Mouse (Mus musculus) liver, embryonic 15.5 days (tissue): Measurements from ENCODE around the gene Lrch1. TPM values are rescaled to one million over a fixed set of nuclear protein-coding genes. Genes with fewer than 3 reads are reported as not detected.

Source experiments
- ATAC-seq: fragments of 200-750 bp; cut with Nextera tagmentation; 2 replicates; pipeline ENCODE4 v1.8.0; 2017; ENCODE audit warnings: moderate number of reproducible peaks, mild to moderate bottlenecking, moderate library complexity; ENCODE audit not compliant: insufficient read depth
- H3K27ac ChIP-seq: fragments of 300-500 bp; sonication (generic); replicated peaks from 2 replicates; pipeline ENCODE4 v1.5.1; 2015; ENCODE audit warnings: mild to moderate bottlenecking, inconsistent platforms
- H3K27me3 ChIP-seq: fragments of 300-500 bp; sonication (generic); 2 replicates; pipeline ENCODE4 v1.6.1; 2015; ENCODE audit warnings: mild to moderate bottlenecking, inconsistent platforms
- H3K36me3 ChIP-seq: fragments of 300-500 bp; sonication (generic); replicated peaks from 2 replicates; pipeline ENCODE4 v1.6.1; 2015; ENCODE audit warnings: moderate library complexity, mild to moderate bottlenecking, inconsistent platforms
- H3K4me1 ChIP-seq: fragments of 300-500 bp; sonication (generic); replicated peaks from 2 replicates; pipeline ENCODE4 v1.6.1; 2015; ENCODE audit warnings: inconsistent platforms
- H3K4me2 ChIP-seq: fragments of 300-500 bp; sonication (generic); 2 replicates; pipeline ENCODE4 v1.6.1; 2015; ENCODE audit warnings: moderate library complexity, mild to moderate bottlenecking, inconsistent platforms
- H3K4me3 ChIP-seq: fragments of 300-500 bp; sonication (generic); replicated peaks from 2 replicates; pipeline ENCODE4 v1.5.1; 2015; ENCODE audit warnings: mild to moderate bottlenecking, inconsistent platforms
- H3K9ac ChIP-seq: fragments of 300-500 bp; sonication (generic); 2 replicates; pipeline ENCODE4 v1.6.1; 2015; ENCODE audit warnings: moderate library complexity, mild to moderate bottlenecking, inconsistent platforms
- H3K9me3 ChIP-seq: fragments of 300-500 bp; sonication (generic); replicated peaks from 2 replicates; pipeline ENCODE4 v1.6.1; 2016; ENCODE audit warnings: inconsistent platforms
- WGBS: fragments of 180-500 bp; shearing (Covaris S2); methylation state at CpG from one replicate; pipeline ENCODE4 v1.1.7; 2015; ENCODE audit warnings: mixed read lengths; ENCODE audit not compliant: insufficient replicate concordance; 5-methylcytosine and 5-hydroxymethylcytosine counted together
- polyA plus RNA-seq: library from polyadenylated mRNA; unstranded; fragments of >200 nt; fragmentation: Nextera tagmentation; extraction: Ambion mirVana; gene quantifications from 2 replicates; pipeline ENCODE4 v1.2.1, GENCODE M21; 2015

Lrch1 gene
- polyA plus RNA-seq, 1 experiment from 2014 or later: 4.5 TPM

- Histone ChIP-seq H3K36me3 (peaks cover 47% of the 10 kb centered on the region), H3K9me3 (no peaks in the 10 kb centered on the region), H3K27ac (no peak overlapping the region), H3K4me2 (no peak overlapping the region), H3K9ac (no peak overlapping the region), H3K27me3 (no peaks in the 10 kb centered on the region), H3K4me3 (no peak overlapping the region), H3K4me1 (0 out of 2 replicates have a peak, but pooled peaks cover 2% of the 10 kb centered on the region)
- no peak for ATAC-seq
- 50% methylated on average over 1 of the region's 1 CpGs for WGBS
Observed at GRCm38 (mm10) chr14:74801961-74802360, 145.7 kb downstream of the Lrch1 start.

GRCm38 (mm10) chr14:74798063-74798890, 149.4 kb downstream of the Lrch1 start:
- Histone ChIP-seq H3K9ac (no peak overlapping the region), H3K4me1 (0 out of 2 replicates have a peak, but pooled peaks cover 2% of the 10 kb centered on the region), H3K27ac (no peak overlapping the region), H3K4me2 (no peak overlapping the region), H3K4me3 (no peak overlapping the region), H3K9me3 (no peaks in the 10 kb centered on the region), H3K36me3 (peaks cover 30% of the 10 kb centered on the region), H3K27me3 (no peaks in the 10 kb centered on the region)
- 79% methylated on average over 16 of the region's 16 CpGs for WGBS
- no peak for ATAC-seq

- no peak overlapping the region for H3K27ac ChIP-seq
- no peak overlapping the region for H3K4me3 ChIP-seq
- no peaks in the 10 kb centered on the region for H3K27me3 ChIP-seq
- 0 out of 2 replicates have a peak, but pooled peaks cover 2% of the 10 kb centered on the region for H3K4me1 ChIP-seq
- ATAC-seq: no peak
- no peaks in the 10 kb centered on the region for H3K9me3 ChIP-seq
- 65% methylated on average over 10 of the region's 10 CpGs for WGBS
- H3K4me2 ChIP-seq: no peak overlapping the region
- H3K9ac ChIP-seq: no peak overlapping the region
- peaks cover 26% of the 10 kb centered on the region for H3K36me3 ChIP-seq
Observed at GRCm38 (mm10) chr14:74797386-74798062, 150.2 kb downstream of the Lrch1 start.

- Histone ChIP-seq H3K36me3 (peaks cover 9% of the 10 kb centered on the region), H3K27me3 (no peaks in the 10 kb centered on the region), H3K4me2 (no peak overlapping the region), H3K9me3 (no peaks in the 10 kb centered on the region), H3K4me1 (peaks cover 11% of the 10 kb centered on the region), H3K27ac (no peak overlapping the region), H3K9ac (no peak overlapping the region), H3K4me3 (no peak overlapping the region)
- no peak for ATAC-seq
- WGBS: 77% methylated on average over 12 of the region's 12 CpGs
Observed at GRCm38 (mm10) chr14:74794931-74795330, 152.7 kb downstream of the Lrch1 start.

- 68% methylated on average over 6 of the region's 6 CpGs for WGBS
Observed at GRCm38 (mm10) chr14:74792793-74793192, 154.9 kb downstream of the Lrch1 start.

GRCm38 (mm10) chr14:74790535-74790934, 157.1 kb downstream of the Lrch1 start:
- Histone ChIP-seq H3K27me3 (no peaks in the 10 kb centered on the region), H3K4me1 (peaks cover 8% of the 10 kb centered on the region), H3K4me3 (no peak overlapping the region), H3K36me3 (peaks cover 15% of the 10 kb centered on the region), H3K9ac (no peak overlapping the region), H3K27ac (no peak overlapping the region), H3K9me3 (no peaks in the 10 kb centered on the region), H3K4me2 (no peak overlapping the region)
- ATAC-seq: no peak
- WGBS: 65% methylated on average over 5 of the region's 5 CpGs

More at GRCm38 (mm10) chr14:74792793-74793192, 154.9 kb downstream of the Lrch1 start:
- no peak overlapping the region for H3K9ac ChIP-seq
- H3K4me2 ChIP-seq: no peak overlapping the region
- ATAC-seq: no peak
- peaks cover 9% of the 10 kb centered on the region for H3K36me3 ChIP-seq
- no peaks in the 10 kb centered on the region for H3K9me3 ChIP-seq
- H3K27ac ChIP-seq: no peak overlapping the region
- no peak overlapping the region for H3K4me3 ChIP-seq
- no peaks in the 10 kb centered on the region for H3K27me3 ChIP-seq
- peaks cover 10% of the 10 kb centered on the region for H3K4me1 ChIP-seq

GRCm38 (mm10) chr14:74788766-74789165, 158.9 kb downstream of the Lrch1 start:
- 74% methylated on average over 8 of the region's 8 CpGs for WGBS
- Histone ChIP-seq H3K9ac (no peak overlapping the region), H3K4me2 (no peak overlapping the region), H3K27me3 (no peaks in the 10 kb centered on the region), H3K27ac (no peak overlapping the region), H3K4me1 (peaks cover 8% of the 10 kb centered on the region), H3K9me3 (no peaks in the 10 kb centered on the region), H3K36me3 (peaks cover 20% of the 10 kb centered on the region), H3K4me3 (no peak overlapping the region)
- no peak for ATAC-seq

- Histone ChIP-seq H3K4me2 (no peak overlapping the region), H3K27me3 (no peaks in the 10 kb centered on the region), H3K27ac (no peak overlapping the region), H3K36me3 (peaks cover 27% of the 10 kb centered on the region), H3K4me3 (no peak overlapping the region), H3K9me3 (no peaks in the 10 kb centered on the region), H3K9ac (no peak overlapping the region), H3K4me1 (peaks cover 8% of the 10 kb centered on the region)
- 72% methylated on average over 3 of the region's 3 CpGs for WGBS
- no peak for ATAC-seq
Observed at GRCm38 (mm10) chr14:74787717-74788116, 160.0 kb downstream of the Lrch1 start.

GRCm38 (mm10) chr14:74784243-74784934, 163.3 kb downstream of the Lrch1 start:
- no peak overlapping the region for H3K9ac ChIP-seq
- H3K4me3 ChIP-seq: no peak overlapping the region
- H3K9me3 ChIP-seq: no peaks in the 10 kb centered on the region
- peaks cover 27% of the 10 kb centered on the region for H3K36me3 ChIP-seq
- H3K27ac ChIP-seq: no peak overlapping the region
- no peaks in the 10 kb centered on the region for H3K27me3 ChIP-seq
- no peak for ATAC-seq
- H3K4me1 ChIP-seq: no peaks in the 10 kb centered on the region
- WGBS: 82% methylated on average over 11 of the region's 11 CpGs
- no peak overlapping the region for H3K4me2 ChIP-seq

GRCm38 (mm10) chr14:74774046-74774619, 173.5 kb downstream of the Lrch1 start:
- no peaks in the 10 kb centered on the region for H3K27me3 ChIP-seq
- no peak overlapping the region for H3K4me3 ChIP-seq
- H3K9me3 ChIP-seq: no peaks in the 10 kb centered on the region
- H3K36me3 ChIP-seq: peaks cover 21% of the 10 kb centered on the region
- ATAC-seq: no peak
- H3K4me1 ChIP-seq: no peaks in the 10 kb centered on the region
- H3K4me2 ChIP-seq: no peak overlapping the region
- no peak overlapping the region for H3K9ac ChIP-seq
- no peak overlapping the region for H3K27ac ChIP-seq
- WGBS: 63% methylated on average over 10 of the region's 10 CpGs

GRCm38 (mm10) chr14:74767892-74768291, 179.8 kb downstream of the Lrch1 start:
- ATAC-seq: no peak
- Histone ChIP-seq H3K4me2 (no peak overlapping the region), H3K36me3 (peaks cover 15% of the 10 kb centered on the region), H3K4me1 (no peaks in the 10 kb centered on the region), H3K4me3 (no peak overlapping the region), H3K27me3 (no peaks in the 10 kb centered on the region), H3K9ac (no peak overlapping the region), H3K9me3 (no peaks in the 10 kb centered on the region), H3K27ac (no peak overlapping the region)
- WGBS: 62% methylated on average over 1 of the region's 1 CpGs
